Mouse (Mus musculus) MEL (cell line): ENCODE results near the gene BC049730. TPM values are rescaled to one million over a fixed set of nuclear protein-coding genes. Genes with fewer than 3 reads are reported as not detected.

Experiments
- DNase-seq: peaks from one replicate; pipeline ENCODE4 v3.0.0; 2011; ENCODE audit warnings: low read depth, low spot score
- H3K27ac ChIP-seq: 2 replicates; pipeline ENCODE4 v1.5.1; 2012; ENCODE audit warnings: low read depth, mild to moderate bottlenecking, control low read depth, low read length, moderate library complexity; ENCODE audit not compliant: control insufficient read depth
- H3K27me3 ChIP-seq, 2 experiments: fragments of 150-350 bp in 1 of 2; sonication (generic) in 1 of 2; 2 replicates each; pipeline ENCODE4 v1.6.1; 2012; ENCODE audit warnings: low read length in 2 of 2, mild to moderate bottlenecking in 2 of 2, improper control_type of control experiment in 1 of 2, moderate library complexity in 1 of 2; ENCODE audit not compliant: insufficient read depth in 2 of 2, control insufficient read depth in 1 of 2
- H3K36me3 ChIP-seq, 2 experiments: 2 replicates each; pipeline ENCODE4 v1.6.1; 2012 to 2014; ENCODE audit warnings: low read length in 2 of 2, improper control_type of control experiment in 1 of 2, inconsistent platforms in 1 of 2, mild to moderate bottlenecking in 1 of 2; ENCODE audit not compliant: insufficient read depth in 2 of 2, control insufficient read depth in 1 of 2
- H3K4me1 ChIP-seq, 2 experiments: fragments of 150-350 bp in 1 of 2; sonication (generic) in 1 of 2; 2 replicates each; pipeline ENCODE4 v1.6.1; 2012; ENCODE audit warnings: low read length in 2 of 2, improper control_type of control experiment in 1 of 2, mild to moderate bottlenecking in 1 of 2; ENCODE audit not compliant: insufficient read depth in 2 of 2, control insufficient read depth in 1 of 2
- H3K4me3 ChIP-seq, 2 experiments: fragments of 150-350 bp in 1 of 2; sonication (generic) in 1 of 2; 2 replicates each; pipeline ENCODE4 v1.5.1; 2012; ENCODE audit warnings: low read depth in 2 of 2, low read length in 2 of 2, mild to moderate bottlenecking in 2 of 2, moderate library complexity in 2 of 2, control low read depth in 1 of 2, improper control_type of control experiment in 1 of 2; ENCODE audit not compliant: control insufficient read depth in 1 of 2, insufficient read depth in 1 of 2
- H3K79me2 ChIP-seq: 2 replicates; pipeline ENCODE4 v1.6.1; 2012; ENCODE audit warnings: mild to moderate bottlenecking, low read length, moderate library complexity; ENCODE audit not compliant: control insufficient read depth, poor library complexity, insufficient read depth
- H3K9ac ChIP-seq: 2 replicates; pipeline ENCODE4 v1.6.1; 2012; ENCODE audit warnings: low read depth, mild to moderate bottlenecking, control low read depth, low read length, moderate library complexity; ENCODE audit not compliant: control insufficient read depth, poor library complexity, severe bottlenecking
- H3K9me3 ChIP-seq: fragments of 150-350 bp; sonication (generic); replicated peaks from 2 replicates; pipeline ENCODE4 v1.6.1; 2012; ENCODE audit warnings: mild to moderate bottlenecking, low read length, improper control_type of control experiment, moderate library complexity; ENCODE audit not compliant: insufficient read depth
- BHLHE40 ChIP-seq: IDR thresholded peaks from 2 replicates; pipeline ENCODE4 v1.6.1; 2012; ENCODE audit warnings: low read depth, mild to moderate bottlenecking, inconsistent platforms, low read length, improper control_type of control experiment, borderline replicate concordance
- CHD1 ChIP-seq: IDR thresholded peaks from 2 replicates; pipeline ENCODE4 v1.6.1; 2012; ENCODE audit warnings: low read depth, mild to moderate bottlenecking, inconsistent platforms, low read length, improper control_type of control experiment
- CHD2 ChIP-seq: IDR thresholded peaks from 2 replicates; pipeline ENCODE4 v1.6.1; 2011; ENCODE audit warnings: low read length, improper control_type of control experiment
- CTCF ChIP-seq, 3 experiments: IDR thresholded peaks in 2 of 3; conservative IDR thresholded peaks in 1 of 3; 2 replicates each; pipeline ENCODE4 v1.5.1; 2011 to 2012; ENCODE audit warnings: low read length in 3 of 3, low read depth in 2 of 3, mild to moderate bottlenecking in 2 of 3, improper control_type of control experiment in 1 of 3, inconsistent platforms in 1 of 3, mixed read lengths in 1 of 3, moderate library complexity in 1 of 3; ENCODE audit not compliant: control insufficient read depth in 1 of 3, insufficient read depth in 1 of 3, poor library complexity in 1 of 3, severe bottlenecking in 1 of 3
- E2F4 ChIP-seq: IDR thresholded peaks from 2 replicates; pipeline ENCODE4 v1.6.1; 2011; ENCODE audit warnings: low read depth, low read length, improper control_type of control experiment, borderline replicate concordance
- ELF1 ChIP-seq: IDR thresholded peaks from 2 replicates; pipeline ENCODE4 v1.6.1; 2014; ENCODE audit warnings: low read depth, mild to moderate bottlenecking, inconsistent platforms, low read length, improper control_type of control experiment, moderate library complexity
- EP300 ChIP-seq, 2 experiments: IDR thresholded peaks; 2 replicates each; pipeline ENCODE4 v1.6.1; 2011; ENCODE audit warnings: improper control_type of control experiment in 2 of 2, low read length in 2 of 2, low read depth in 1 of 2, mild to moderate bottlenecking in 1 of 2
- ETS1 ChIP-seq: IDR thresholded peaks from 2 replicates; pipeline ENCODE4 v1.6.1; 2012; ENCODE audit warnings: low read depth, mild to moderate bottlenecking, inconsistent platforms, low read length, improper control_type of control experiment, moderate library complexity
- GABPA ChIP-seq: IDR thresholded peaks from 2 replicates; pipeline ENCODE4 v1.6.1; 2012; ENCODE audit warnings: low read depth, mild to moderate bottlenecking, inconsistent platforms, low read length, improper control_type of control experiment, moderate library complexity
- HCFC1 ChIP-seq: IDR thresholded peaks from 2 replicates; pipeline ENCODE4 v1.6.1; 2012; ENCODE audit warnings: low read depth, mild to moderate bottlenecking, inconsistent platforms, low read length, improper control_type of control experiment, moderate library complexity
- JUND ChIP-seq: IDR thresholded peaks from 2 replicates; pipeline ENCODE4 v1.6.1; 2011; ENCODE audit warnings: low read depth, mild to moderate bottlenecking, improper control_type of control experiment, low read length
- KAT2A ChIP-seq: conservative IDR thresholded peaks from 2 replicates; pipeline ENCODE4 v1.6.1; 2012; ENCODE audit warnings: low read depth, low read length, improper control_type of control experiment, inconsistent platforms
- MAX ChIP-seq: IDR thresholded peaks from 2 replicates; pipeline ENCODE4 v1.6.1; 2011; ENCODE audit warnings: low read length, improper control_type of control experiment
- MAZ ChIP-seq: IDR thresholded peaks from 2 replicates; pipeline ENCODE4 v1.6.1; 2012; ENCODE audit warnings: low read depth, mild to moderate bottlenecking, inconsistent platforms, low read length, improper control_type of control experiment
- MEF2A ChIP-seq: IDR thresholded peaks from 2 replicates; pipeline ENCODE4 v1.6.1; 2014; ENCODE audit warnings: low read depth, mild to moderate bottlenecking, inconsistent platforms, low read length, improper control_type of control experiment; ENCODE audit not compliant: poor library complexity, insufficient replicate concordance, severe bottlenecking; ENCODE audit errors: extremely low read depth
- MXI1 ChIP-seq: IDR thresholded peaks from 2 replicates; pipeline ENCODE4 v1.6.1; 2011; ENCODE audit warnings: mild to moderate bottlenecking, low read depth, low read length, improper control_type of control experiment
- MYB ChIP-seq: IDR thresholded peaks from 2 replicates; pipeline ENCODE4 v1.6.1; 2011; ENCODE audit warnings: mild to moderate bottlenecking, low read depth, low read length, improper control_type of control experiment
- MYC ChIP-seq: IDR thresholded peaks from 2 replicates; pipeline ENCODE4 v1.6.1; 2011; ENCODE audit warnings: low read depth, mild to moderate bottlenecking, low read length, improper control_type of control experiment, moderate library complexity
- NELFE ChIP-seq: IDR thresholded peaks from 2 replicates; pipeline ENCODE4 v1.6.1; 2011; ENCODE audit warnings: low read depth, low read length, improper control_type of control experiment
- NRF1 ChIP-seq: IDR thresholded peaks from 2 replicates; pipeline ENCODE4 v1.6.1; 2014; ENCODE audit warnings: low read depth, mild to moderate bottlenecking, inconsistent platforms, low read length, improper control_type of control experiment, moderate library complexity; ENCODE audit not compliant: poor library complexity, insufficient read depth, severe bottlenecking
- POLR2A ChIP-seq, 2 experiments: IDR thresholded peaks; 2 replicates each; pipeline ENCODE4 v1.6.1; 2011 to 2012; ENCODE audit warnings: low read length in 2 of 2, mild to moderate bottlenecking in 2 of 2, control low read depth in 1 of 2, improper control_type of control experiment in 1 of 2, low read depth in 1 of 2, moderate library complexity in 1 of 2; ENCODE audit not compliant: control insufficient read depth in 1 of 2, insufficient read depth in 1 of 2, poor library complexity in 1 of 2
- POLR2AphosphoS2 ChIP-seq: IDR thresholded peaks from 2 replicates; pipeline ENCODE4 v1.6.1; 2011; ENCODE audit warnings: low read length, improper control_type of control experiment
- POLR2AphosphoS5 ChIP-seq: IDR thresholded peaks from 2 replicates; pipeline ENCODE4 v1.6.1; 2012; ENCODE audit warnings: low read depth, borderline replicate concordance, mild to moderate bottlenecking, inconsistent platforms, low read length, moderate library complexity, mixed read lengths
- RCOR1 ChIP-seq: IDR thresholded peaks from 2 replicates; pipeline ENCODE4 v1.6.1; 2012; ENCODE audit warnings: low read depth, mild to moderate bottlenecking, inconsistent platforms, low read length, improper control_type of control experiment
- SIN3A ChIP-seq: IDR thresholded peaks from 2 replicates; pipeline ENCODE4 v1.6.1; 2012; ENCODE audit warnings: low read length, improper control_type of control experiment, inconsistent platforms
- SMC3 ChIP-seq: IDR thresholded peaks from 2 replicates; pipeline ENCODE4 v1.6.1; 2011; ENCODE audit warnings: low read depth, low read length, improper control_type of control experiment
- TAL1 ChIP-seq: IDR thresholded peaks from 2 replicates; pipeline ENCODE4 v1.6.1; 2012; ENCODE audit warnings: mild to moderate bottlenecking, inconsistent platforms, low read length, moderate library complexity, mixed read lengths
- TBP ChIP-seq: IDR thresholded peaks from 2 replicates; pipeline ENCODE4 v1.8.0; 2011; ENCODE audit warnings: low read depth, low read length, improper control_type of control experiment
- UBTF ChIP-seq: IDR thresholded peaks from 2 replicates; pipeline ENCODE4 v1.6.1; 2012; ENCODE audit warnings: low read depth, mild to moderate bottlenecking, inconsistent platforms, low read length, improper control_type of control experiment, moderate library complexity, borderline replicate concordance; ENCODE audit not compliant: insufficient read depth
- USF1 ChIP-seq: IDR thresholded peaks from 2 replicates; pipeline ENCODE4 v1.6.1; 2014; ENCODE audit warnings: low read depth, mild to moderate bottlenecking, inconsistent platforms, low read length, improper control_type of control experiment, moderate library complexity
- USF2 ChIP-seq, 2 experiments: IDR thresholded peaks; 2 replicates each; pipeline ENCODE4 v1.6.1; 2011 to 2012; ENCODE audit warnings: improper control_type of control experiment in 2 of 2, low read length in 2 of 2, borderline replicate concordance in 1 of 2, inconsistent platforms in 1 of 2, low read depth in 1 of 2, mild to moderate bottlenecking in 1 of 2; ENCODE audit not compliant: insufficient read depth in 1 of 2
- ZC3H11A ChIP-seq: IDR thresholded peaks from 2 replicates; pipeline ENCODE4 v1.6.1; 2012; ENCODE audit warnings: low read depth, mild to moderate bottlenecking, inconsistent platforms, low read length, improper control_type of control experiment
- ZKSCAN1 ChIP-seq: IDR thresholded peaks from 2 replicates; pipeline ENCODE4 v1.6.1; 2012; ENCODE audit warnings: low read depth, mild to moderate bottlenecking, inconsistent platforms, low read length, improper control_type of control experiment, moderate library complexity
- ZMIZ1 ChIP-seq: IDR thresholded peaks from 2 replicates; pipeline ENCODE4 v1.6.1; 2012; ENCODE audit warnings: low read depth, mild to moderate bottlenecking, inconsistent platforms, low read length, improper control_type of control experiment, moderate library complexity
- ZNF384 ChIP-seq: IDR thresholded peaks from 2 replicates; pipeline ENCODE4 v1.6.1; 2012; ENCODE audit warnings: low read depth, mild to moderate bottlenecking, inconsistent platforms, low read length, improper control_type of control experiment
- polyA plus RNA-seq, 2 experiments: library from polyadenylated mRNA; stranded (reverse) in 1 of 2; unstranded in 1 of 2; fragments of >175 nt in 1 of 2; fragments of >200 nt in 1 of 2; gene quantifications; 2 replicates each; pipeline versions ENCODE4 v1.2.1 to v1.2.4; 2012; ENCODE audit warnings: low replicate concordance in 2 of 2, low read depth in 1 of 2; ENCODE audit not compliant: insufficient read length in 2 of 2, insufficient read depth in 1 of 2, missing spikeins in 1 of 2
- total RNA-seq: library from RNA; depleted of rRNA; stranded (reverse); fragments of 300-350 nt; gene quantifications from 2 replicates; pipeline ENCODE4 v1.2.3, GENCODE M21; 2012

BC049730 gene
- total and polyA plus RNA-seq, 3 experiments = not detected

- peaks cover 0 to 7% of the 10 kb centered on the region in 2 experiments; a peak in 2 of 4 replicates for H3K4me1 ChIP-seq
- DNase-seq = peak; percentile 91
- H3K9me3 ChIP-seq = no peaks in the 10 kb centered on the region
- peak overlapping the region; percentile 62 for H3K9ac ChIP-seq
- no peaks in the 10 kb centered on the region for H3K79me2 ChIP-seq
- no peaks in the 10 kb centered on the region for H3K27me3 ChIP-seq
- peak overlapping the region; percentile 88 for H3K27ac ChIP-seq
- H3K36me3 ChIP-seq = peaks cover 0 to 5% of the 10 kb centered on the region in 2 experiments; a peak in 2 of 4 replicates
- peak overlapping the region; percentile 53 to 62 for H3K4me3 ChIP-seq
- TF ChIP-seq POLR2A (IDR thresholded peaks at IDR 0.05; ENCODE audit: control insufficient read depth in 1 of 2, insufficient read depth in 1 of 2, low read depth in 1 of 2, low read length in 2 of 2, poor library complexity in 1 of 2) = peak in 1 of 2 experiments; percentile 46; a peak in 2 of 4 replicates
- no peak for TF ChIP-seq BHLHE40
- no peak for TF ChIP-seq CHD1
- TF ChIP-seq ZKSCAN1 = no peak
- no peak for TF ChIP-seq CHD2
- no peak for TF ChIP-seq CTCF (IDR thresholded peaks at IDR 0.05 in 2 of 3, conservative IDR thresholded peaks at IDR 0.05 in 1 of 3; ENCODE audit: control insufficient read depth in 1 of 3, insufficient read depth in 1 of 3, low read depth in 2 of 3, low read length in 3 of 3, poor library complexity in 1 of 3, severe bottlenecking in 1 of 3)
- TF ChIP-seq TAL1 = peak; percentile 30; the same call in 1 of the 2 replicates
- TF ChIP-seq ZNF384 = peak; percentile 87
- TF ChIP-seq MEF2A = no peak
- peak in 1 of 2 experiments; percentile 26; a peak in 3 of 4 replicates for TF ChIP-seq EP300 (IDR thresholded peaks at IDR 0.05; ENCODE audit: low read depth in 1 of 2, low read length in 2 of 2)
- no peak for TF ChIP-seq MAZ
- TF ChIP-seq NELFE = no peak; the same call in 1 of the 2 replicates
- no peak for TF ChIP-seq ZC3H11A
- TF ChIP-seq USF1 = no peak
- no peak for TF ChIP-seq MXI1
- TF ChIP-seq RCOR1 = no peak
- peak; percentile 61 for TF ChIP-seq TBP
- no peak for TF ChIP-seq MYB
- TF ChIP-seq USF2 (IDR thresholded peaks at IDR 0.05; ENCODE audit: borderline replicate concordance in 1 of 2, insufficient read depth in 1 of 2, low read depth in 1 of 2, low read length in 2 of 2) = no peak
- TF ChIP-seq E2F4 = no peak
- TF ChIP-seq ZMIZ1 = no peak; the same call in 1 of the 2 replicates
- TF ChIP-seq SMC3 = no peak
- TF ChIP-seq POLR2AphosphoS2 = no peak; the same call in 1 of the 2 replicates
- no peak for TF ChIP-seq GABPA
- 0 out of 2 replicates have a peak, but pooled peaks have one; percentile 12 for TF ChIP-seq SIN3A
- 0 out of 2 replicates have a peak, but pooled peaks have one; percentile 17 for TF ChIP-seq HCFC1
- no peak for TF ChIP-seq KAT2A
- peak; percentile 18; the same call in 1 of the 2 replicates for TF ChIP-seq ETS1
- TF ChIP-seq POLR2AphosphoS5 = no peak
- TF ChIP-seq JUND = no peak
- TF ChIP-seq UBTF = no peak
- TF ChIP-seq MAX = peak; percentile 51
- TF ChIP-seq NRF1 = no peak
- no peak for TF ChIP-seq MYC
- peak; percentile 74 for TF ChIP-seq ELF1
These were observed 47.7 kb upstream of the BC049730 start for GRCm38 (mm10) chr7:24661118-24661904.
